Mouse (Mus musculus) left cerebral cortex, postnatal 36 days (tissue): ENCODE results near the gene Rbm47. TPM values are rescaled to one million over a fixed set of nuclear protein-coding genes. Genes with fewer than 3 reads are reported as not detected.

Experiments used
- DNase-seq, 2 experiments: peaks; one replicate each; pipeline ENCODE4 v3.0.0; 2021 to 2022; ENCODE audit warnings: low spot score in 2 of 2, mixed read lengths in 1 of 2
- intact Hi-C: fragments of 180-260 bp; cut with DNase I; formaldehyde crosslinking; loops from one replicate; pipeline ENCODE4 v1.15.1; 2025
- total RNA-seq, 2 experiments: library from RNA; stranded (reverse); gene quantifications; 2 replicates each; pipeline ENCODE4 v1.2.3; 2021

The Rbm47 gene
- total RNA-seq, 2 experiments from 2014 or later, result 1.4 to 1.8 TPM

DNA sequence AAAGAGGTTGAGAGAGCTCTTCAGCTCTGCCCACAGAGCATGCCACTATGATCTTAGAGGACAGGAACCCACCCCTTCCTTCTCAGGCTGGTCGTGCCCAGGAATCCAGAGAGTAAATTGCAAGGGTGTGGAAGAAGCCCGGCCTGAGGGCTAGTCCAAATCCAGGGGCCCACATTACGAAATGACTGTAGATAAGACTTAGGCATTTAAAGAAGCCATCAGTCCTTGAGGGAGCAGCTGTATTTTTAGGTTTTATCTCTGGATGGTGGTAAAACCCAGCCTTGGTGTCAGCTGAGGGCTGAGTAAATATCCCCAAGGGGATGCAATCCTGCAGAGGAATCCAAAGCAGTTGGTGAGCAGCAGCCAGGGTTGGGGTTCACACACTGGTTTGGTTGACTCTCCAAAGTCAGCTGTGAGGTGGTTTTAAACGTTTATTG, 6.7 kb downstream of the Rbm47 start:
- intact Hi-C loops, result no loop called here
- no peak for DNase-seq

DNA sequence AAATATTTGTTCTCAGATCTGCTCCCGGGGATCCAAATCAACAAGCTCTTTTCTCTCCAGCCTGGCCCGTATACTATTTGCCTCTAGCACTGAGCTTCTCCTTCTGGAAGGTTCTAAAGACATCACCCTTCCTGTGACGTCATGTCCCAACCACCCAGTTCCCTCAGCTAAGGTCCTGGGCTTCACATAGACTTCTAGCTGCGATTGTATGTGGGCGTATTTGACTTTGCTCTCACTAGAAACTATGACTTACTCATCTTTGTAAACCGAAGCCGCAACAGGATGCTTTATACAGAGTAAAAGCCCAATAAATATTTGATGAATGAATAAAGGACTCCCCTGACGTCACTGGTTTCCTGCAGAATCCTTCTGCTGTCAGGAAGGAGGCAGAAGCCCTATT, 7.2 kb downstream of the Rbm47 start:
- DNase-seq, result no peak
- intact Hi-C loops, result no loop called here

DNA sequence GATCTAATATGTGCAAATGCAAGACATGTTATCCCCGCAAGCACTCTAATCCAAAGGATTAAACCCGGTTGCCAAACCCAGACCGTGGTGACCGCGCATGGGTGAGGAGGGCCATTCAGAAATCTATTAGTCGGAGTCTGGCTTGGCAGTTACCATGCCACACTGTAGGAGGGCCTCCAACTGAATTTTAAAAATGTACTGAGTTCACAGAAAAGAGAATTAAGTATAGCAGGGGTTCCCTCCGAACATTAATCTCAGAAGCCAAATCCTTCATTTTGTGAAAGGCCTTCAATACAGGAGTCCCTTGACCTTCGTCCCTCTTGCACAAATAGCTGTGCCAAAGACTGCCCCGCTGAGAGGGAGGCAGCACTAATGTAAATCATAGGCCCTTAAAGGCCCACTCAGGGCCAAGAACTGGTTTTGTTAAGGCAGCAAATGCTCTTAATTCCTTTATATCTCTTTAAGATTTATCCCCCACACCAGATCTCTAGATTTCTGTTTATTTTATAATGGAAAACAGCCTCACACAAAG, 16.4 kb downstream of the Rbm47 start:
- DNase-seq, result no peak
- intact Hi-C loops, result no loop called here

DNA sequence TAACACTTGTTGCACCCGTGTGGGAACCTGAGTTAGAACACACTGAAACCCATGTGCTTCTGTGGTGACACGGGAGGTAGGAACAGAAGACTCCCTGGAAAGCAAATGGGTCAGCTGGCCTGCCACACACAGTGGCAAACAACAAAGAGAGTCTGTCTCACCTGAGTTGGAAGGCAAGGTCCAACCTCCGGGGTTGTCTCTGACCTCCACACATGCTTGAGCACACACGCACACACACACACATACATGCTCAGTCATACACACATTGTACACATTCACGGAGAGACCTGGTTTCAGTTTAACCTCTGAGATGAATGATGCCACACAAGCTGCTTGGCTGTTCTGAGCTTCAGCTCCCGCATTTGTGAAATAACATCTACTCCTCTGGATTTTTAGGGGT, 18.3 kb downstream of the Rbm47 start:
- DNase-seq, result no peak
- intact Hi-C loops, result no loop called here

DNA sequence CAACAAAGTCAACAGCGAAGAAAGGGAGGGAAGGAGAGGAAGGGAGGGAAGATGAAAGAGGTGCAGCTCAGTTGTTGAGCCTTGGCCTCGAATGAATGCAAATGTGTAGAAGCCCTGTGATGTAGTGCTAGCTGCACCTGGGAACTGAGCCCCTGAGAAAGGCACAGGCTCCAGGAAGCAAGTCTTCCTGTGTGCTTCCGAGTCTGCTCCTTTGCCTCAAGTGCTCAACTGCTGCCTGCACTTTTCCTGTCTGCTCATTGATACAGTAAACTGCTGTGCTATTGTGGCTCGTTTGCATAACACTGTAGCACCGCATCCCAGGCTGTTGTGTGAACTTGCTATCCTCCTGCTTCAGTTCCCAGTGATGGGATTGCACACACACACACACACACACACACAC, 19.4 kb downstream of the Rbm47 start:
- no peak for DNase-seq
- intact Hi-C loops, result no loop called here

DNA sequence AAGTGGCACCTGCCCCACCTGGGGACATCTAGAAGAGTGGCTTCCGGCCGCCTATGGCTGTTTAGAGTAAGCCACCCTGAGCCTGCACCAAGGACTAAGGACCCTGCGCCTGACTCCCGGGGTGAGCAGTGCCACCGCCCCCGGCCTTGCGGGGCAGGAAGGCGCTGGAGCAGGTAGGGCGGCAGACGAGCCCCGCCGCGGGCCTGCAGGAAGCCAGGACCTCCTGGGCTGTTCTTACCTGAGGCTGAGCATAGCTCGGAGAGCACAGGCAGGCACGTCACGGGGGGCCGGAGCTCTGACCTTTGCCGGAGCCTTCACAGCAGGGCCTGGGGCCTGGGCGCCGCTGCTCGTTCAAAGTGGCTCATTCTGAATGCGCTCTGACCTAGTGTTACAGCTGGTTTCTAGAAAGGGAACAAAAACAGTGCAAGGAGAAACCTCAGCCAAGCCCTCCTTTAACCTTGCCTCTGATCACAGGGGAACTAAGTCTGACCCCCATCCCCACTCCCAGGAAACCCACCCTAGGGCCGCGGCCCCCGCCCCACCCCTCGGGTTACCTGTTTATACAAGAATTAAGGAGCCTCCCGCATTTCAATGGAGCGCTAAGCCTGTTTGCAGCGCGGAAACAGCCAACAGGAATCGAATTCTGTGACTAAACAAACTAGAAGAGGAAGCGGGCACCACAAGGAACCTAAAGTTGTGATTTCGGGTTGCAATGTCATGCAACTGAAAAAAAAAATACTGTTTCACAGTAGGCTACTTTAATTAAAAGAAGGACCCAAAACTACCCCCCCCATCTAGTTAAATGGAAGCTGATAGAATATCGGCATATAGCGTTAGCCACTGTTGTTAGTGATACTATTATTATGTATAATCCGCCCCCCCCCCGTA, 21.4 kb downstream of the Rbm47 start:
- no peak for DNase-seq
- intact Hi-C loops, result no loop called here

DNA sequence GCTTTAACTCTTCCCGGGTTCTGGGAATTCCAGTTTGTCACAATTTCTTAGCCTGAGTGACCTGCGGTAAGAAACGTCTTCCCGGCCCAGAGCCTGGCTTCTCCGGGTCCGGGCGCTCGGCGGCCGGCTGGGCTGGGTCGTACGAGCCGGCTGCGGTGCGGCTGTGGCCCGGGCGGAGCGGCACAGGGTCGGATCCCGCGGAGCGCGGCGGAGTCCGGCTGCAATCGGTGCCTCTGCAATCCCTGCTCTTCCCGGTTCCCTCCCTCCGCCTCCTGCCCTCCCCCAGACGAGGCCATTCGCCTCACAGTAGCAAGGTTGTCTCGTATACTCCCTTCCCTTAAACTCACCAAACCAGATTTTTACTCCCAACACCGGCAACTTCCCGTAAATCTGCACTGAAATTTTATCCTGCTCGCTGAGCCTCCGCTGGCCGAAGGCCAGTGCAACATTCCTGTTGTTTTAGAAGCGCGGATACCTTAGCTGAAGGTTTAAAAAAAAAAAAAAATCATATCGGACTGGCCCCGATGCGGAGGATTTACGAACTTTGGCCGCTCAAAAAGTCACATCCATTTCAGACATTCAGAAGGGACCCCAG, 22.1 kb downstream of the Rbm47 start:
- peak in 1 of 2 experiments; percentile 24 for DNase-seq
- intact Hi-C loops, result no loop called here

DNA sequence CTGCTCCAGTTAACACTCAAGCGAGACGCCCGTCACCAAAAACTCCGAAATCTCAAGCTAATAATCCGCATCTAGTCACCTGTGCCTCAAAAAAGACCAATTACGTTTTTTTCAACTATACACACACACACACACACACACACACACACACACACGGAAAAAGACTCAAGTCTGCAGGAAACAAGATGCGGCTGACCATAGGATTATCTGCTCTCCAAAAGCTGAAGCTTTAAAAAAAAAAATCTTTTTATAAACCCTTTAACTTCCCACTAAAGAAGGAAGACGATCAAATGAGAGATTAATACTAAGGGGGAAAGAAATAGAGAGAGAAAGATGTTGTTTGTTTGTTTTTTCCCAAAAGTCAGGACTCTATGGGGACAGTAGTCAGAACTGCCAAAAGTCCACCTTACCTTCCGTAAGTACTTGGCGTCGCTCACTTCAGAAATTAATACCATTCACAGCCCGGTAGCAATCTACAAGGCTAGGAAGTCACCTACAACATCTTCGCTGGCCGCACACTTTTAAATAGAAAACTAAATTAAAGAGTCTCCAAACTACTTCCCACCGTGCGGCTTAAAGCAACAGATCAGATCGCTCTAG, 22.7 kb downstream of the Rbm47 start:
- intact Hi-C loops, result no loop called here
- DNase-seq, result no peak

DNA sequence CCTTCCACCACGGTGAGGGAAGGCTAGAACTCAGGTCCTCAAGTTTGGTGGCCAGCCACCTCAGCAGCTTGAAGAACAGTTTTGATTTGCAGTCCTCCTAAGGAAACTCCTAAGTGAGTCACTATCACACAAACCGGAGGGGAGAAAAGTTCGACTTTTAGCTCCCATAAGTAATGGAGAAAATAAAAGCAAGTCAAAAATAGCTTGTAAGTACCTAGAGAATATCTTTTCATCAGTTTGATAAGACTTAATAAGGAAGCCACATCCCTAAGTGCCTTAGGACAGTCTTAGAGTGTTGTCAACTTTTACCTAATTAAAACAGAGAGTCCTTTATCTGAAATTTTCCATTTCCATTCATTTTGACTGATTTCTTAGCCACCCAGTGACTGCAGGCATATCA, 23.3 kb downstream of the Rbm47 start:
- DNase-seq, result no peak
- intact Hi-C loops, result no loop called here

DNA sequence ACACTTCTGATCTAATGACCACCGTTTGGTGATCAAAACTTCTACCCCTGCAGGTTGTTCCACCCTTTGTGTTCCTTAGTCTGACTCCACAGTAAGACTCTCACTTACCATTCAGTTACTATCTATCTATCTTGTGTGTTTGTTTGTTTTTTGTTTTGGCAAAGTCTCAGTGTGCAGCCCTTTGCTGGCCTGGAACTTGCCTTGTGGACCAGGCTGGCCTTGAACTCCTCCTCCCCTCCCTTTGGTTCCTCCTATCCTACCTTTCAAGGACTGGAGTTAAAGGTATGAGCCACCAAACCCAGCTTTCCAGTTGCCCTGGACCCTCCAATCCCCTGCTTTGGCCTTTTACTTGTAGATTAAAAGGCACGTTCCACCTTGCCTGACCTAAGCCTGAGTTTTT, 23.8 kb downstream of the Rbm47 start:
- DNase-seq, result no peak
- intact Hi-C loops, result no loop called here

DNA sequence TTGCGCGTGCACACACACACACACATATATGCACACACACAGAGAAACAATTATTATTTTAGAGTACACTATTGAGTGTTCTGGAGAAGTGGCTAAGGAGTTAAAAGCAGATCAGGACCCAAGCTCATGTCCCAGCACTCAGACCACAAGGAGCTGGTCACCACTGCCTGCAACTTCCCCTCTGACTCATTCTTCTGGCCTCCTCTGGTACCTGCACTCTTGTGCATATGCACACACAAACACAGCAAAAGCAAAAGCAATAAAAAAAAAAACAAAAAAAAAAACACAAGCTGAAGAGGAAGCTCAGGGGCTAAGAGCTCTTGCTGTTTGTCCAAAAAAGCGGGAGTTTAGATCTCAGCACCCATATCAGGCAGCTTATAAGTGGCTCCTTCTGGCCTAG, 25.6 kb downstream of the Rbm47 start:
- intact Hi-C loops, result no loop called here
- no peak for DNase-seq

DNA sequence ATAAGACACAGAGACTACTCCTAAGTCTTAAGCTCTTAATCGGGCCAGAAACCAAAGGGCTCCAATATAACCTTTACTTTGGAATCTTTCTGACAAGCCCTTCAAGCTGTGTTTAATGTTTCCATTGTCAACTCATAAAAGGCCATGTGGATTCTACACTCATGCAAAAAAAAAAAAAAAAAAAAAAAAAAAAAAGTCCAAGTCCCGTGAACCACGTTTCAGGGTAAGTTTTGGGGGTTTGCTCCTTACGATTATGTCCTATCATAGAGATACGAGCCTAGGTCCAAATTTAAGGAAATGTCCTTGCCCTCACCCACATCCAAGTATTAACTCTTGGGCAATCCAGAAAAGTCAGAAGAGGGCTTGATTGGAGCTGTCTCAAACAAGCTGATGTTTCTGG, 27.3 kb downstream of the Rbm47 start:
- intact Hi-C loops, result no loop called here
- DNase-seq, result no peak

DNA sequence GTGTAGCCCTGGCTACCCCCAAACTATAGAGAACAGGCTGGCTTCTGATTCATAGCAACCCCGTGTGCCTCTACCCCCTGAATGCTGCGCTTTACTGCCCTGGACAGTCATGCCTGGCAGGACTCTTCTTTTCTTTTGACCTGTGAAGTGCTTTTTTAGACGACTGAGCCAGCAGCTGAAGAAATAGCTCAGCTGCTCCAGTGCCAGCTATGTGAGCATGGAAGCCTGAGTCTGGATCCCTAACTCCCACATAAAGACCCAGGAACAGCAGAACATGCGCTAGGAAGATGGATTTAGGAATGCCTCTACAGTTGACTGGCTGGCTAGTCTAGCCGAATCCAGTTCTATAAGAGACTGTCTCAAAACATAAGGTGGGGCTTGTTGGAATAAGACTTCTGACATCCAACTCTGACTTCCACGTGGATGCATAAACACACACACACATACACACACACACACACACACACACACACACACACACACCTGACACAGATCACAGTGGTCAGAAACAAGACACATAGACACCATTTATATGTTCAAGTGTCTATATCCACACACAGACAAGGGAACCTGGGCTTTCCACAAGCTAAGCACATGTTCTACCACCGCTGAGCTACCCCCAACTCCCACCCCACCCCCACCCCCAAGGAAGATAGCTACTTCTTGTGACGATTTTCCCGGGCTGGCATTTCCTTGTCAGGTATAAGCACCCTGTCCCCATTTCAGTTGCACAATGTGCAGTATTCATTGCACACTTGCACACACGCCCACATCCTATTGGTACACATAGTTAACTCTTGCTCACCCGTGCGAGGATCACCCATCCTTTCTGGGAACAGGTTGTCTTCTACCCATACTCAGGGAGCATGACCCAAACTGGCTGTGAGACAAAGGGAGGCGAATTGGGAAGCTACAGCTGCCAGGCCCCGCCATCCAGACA, 29.6 kb downstream of the Rbm47 start:
- DNase-seq, result no peak
- intact Hi-C loops, result no loop called here

DNA sequence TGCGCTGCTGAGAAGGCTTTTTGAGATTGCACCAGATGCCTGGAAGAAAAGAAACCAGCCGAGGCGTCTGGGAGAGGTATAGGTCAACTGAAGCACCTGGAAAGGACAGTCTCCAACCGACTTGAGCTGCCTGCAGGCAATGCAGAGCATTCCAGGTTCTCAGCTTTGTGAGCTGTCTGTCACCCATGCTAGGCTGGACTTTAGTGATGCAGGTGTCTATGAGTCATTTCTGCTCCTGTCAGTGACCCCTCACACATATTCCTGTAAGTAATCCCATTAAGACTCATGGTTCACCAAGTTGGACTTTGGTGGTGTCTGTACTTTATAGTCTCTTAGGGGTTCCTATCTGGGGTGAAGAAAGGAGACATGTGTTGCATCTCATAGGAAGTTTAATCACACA, 31.4 kb downstream of the Rbm47 start:
- no peak for DNase-seq
- intact Hi-C loops, result no loop called here

DNA sequence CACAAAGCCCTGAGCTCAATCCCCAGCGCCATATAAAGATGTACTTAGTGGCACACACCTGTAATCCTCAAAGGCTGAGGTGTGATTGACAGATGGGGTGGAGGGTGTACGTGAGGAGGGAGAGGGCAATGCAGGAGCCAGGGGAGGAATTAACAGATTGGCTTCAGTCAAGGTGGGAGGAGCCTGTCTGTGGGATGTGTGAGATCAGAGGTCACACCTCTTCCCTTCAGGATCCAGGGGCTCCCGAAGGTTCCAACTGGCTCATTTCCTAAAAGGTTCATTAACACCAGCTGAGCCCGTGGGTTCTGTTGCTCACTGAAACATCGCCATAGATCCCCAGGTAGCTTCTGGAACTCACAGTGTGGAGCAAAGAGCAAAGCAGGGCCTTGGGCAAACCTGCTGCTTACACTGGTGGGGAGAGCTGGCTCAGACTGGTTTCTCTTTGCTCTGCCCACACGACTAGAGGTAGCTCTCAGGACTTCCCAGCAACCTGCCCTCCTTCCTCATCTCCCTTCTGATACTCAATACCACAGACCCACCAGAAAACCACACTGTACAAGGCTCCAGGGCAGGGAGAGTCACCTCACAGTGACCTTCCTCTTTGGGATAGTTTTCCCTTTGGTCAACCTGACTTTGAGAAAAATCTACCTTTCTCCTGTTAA, 33.2 kb downstream of the Rbm47 start:
- DNase-seq, result no peak
- intact Hi-C loops, result no loop called here

DNA sequence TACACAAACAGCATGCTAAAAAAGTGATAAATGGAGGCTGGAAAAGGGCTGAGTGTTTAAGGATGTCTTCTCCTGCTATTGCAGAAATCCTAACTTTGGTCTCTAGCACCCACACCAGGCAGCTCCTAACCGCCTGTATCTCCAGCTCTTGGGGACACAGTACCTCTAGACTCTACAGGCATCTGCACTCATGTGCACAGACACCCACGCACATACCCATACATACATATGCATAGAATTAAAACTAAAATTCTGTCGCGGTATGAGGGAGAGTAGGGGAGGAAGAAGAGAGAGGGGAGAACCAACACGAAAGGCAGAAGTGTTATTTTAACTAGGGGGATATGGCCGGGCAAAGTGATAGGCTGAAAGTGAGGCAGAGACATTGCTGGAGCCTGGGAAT, 33.7 kb downstream of the Rbm47 start:
- no peak for DNase-seq
- intact Hi-C loops, result no loop called here

DNA sequence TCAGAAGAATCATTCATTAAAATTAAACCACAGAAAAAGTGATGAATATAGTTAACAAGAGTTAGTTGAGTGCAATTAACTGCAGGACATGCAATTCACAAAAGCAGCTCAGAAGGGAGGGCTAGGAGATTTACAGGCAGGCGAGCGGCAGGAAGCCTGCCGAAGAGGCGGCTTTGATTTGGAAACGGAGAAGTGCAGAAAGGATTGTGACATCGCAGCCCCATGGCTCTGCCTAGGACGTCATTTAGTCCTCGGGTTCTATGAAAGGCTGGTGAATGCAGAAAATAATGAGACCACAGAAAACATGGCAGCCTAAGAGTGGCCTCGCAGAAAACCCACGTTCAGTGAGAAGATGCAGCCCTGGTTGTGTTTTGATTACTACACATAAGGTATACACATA, 34.3 kb downstream of the Rbm47 start:
- no peak for DNase-seq
- intact Hi-C loops, result no loop called here

DNA sequence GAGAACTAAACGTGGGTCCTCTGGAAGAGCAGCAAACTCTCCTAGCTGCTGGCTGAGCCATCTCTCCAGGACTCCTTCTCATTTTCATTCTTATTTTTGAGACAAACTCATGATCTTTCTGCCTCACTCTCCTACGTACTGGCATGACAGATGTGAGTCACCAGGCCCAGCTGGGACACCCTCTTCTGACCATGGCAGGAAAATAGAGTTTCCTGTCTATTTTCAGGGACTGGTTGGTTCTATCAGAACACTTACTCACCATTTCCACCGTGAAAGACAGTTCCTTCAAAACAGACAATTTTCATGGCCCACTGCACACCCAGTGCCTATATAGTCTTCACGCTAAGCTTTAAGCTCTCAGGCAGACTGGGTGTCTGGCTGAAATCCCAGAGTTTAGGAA, 35.7 kb downstream of the Rbm47 start:
- peak; percentile 17 to 19 for DNase-seq

DNA sequence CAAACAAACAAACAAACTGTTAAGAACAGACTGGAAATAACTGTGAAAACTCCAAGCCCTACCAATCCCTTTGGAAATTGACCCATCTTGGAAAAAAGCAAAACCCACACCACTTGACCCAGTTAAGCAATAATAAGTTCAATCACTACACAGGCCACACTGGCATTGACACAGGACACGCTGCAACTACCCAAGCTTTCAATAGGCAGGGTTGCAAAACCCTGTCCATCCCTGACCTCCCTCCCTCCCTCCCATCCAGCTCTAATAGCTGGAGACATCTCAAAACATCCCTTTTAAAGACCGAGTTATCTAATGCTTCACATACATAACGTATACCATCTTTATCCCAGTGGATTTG, 37.1 kb downstream of the Rbm47 start:
- intact Hi-C loops, result no loop called here
- no peak for DNase-seq

More for the DNA sequence above, 35.7 kb downstream of the Rbm47 start:
- intact Hi-C loops, result no loop called here
